Mouse (Mus musculus): Measurements from ENCODE around the gene Wdr20. TPM values are rescaled to one million over a fixed set of nuclear protein-coding genes. Genes with fewer than 3 reads are reported as not detected.

The Wdr20 gene
- polyA plus RNA-seq, 1 experiment: 12.6 TPM

GRCm38 (mm10) chr12:110762321-110762720 is 24.6 kb downstream of the Wdr20 start:
- no peaks in the 10 kb centered on the region for H3K27me3 ChIP-seq (ENCODE audit: control insufficient read depth, insufficient read depth, insufficient read length)
- H3K79me2 ChIP-seq (ENCODE audit: control insufficient read depth, insufficient read depth): peaks cover 89% of the 10 kb centered on the region
- TF ChIP-seq FOSL1 (IDR thresholded peaks at IDR 0.05; ENCODE audit: insufficient read depth, low read length, poor library complexity, severe bottlenecking) (no peak), CTCF (IDR thresholded peaks at IDR 0.05; ENCODE audit: control insufficient read depth, insufficient read depth, insufficient read length) (no peak), CEBPB (IDR thresholded peaks at IDR 0.05; ENCODE audit: low read depth) (no peak), USF1 (IDR thresholded peaks at IDR 0.05; ENCODE audit: low read depth) (no peak), MYOD1 (IDR thresholded peaks at IDR 0.05; ENCODE audit: control insufficient read depth, insufficient read length, low read depth) (no peak), MAX (IDR thresholded peaks at IDR 0.05) (no peak), MYOG (IDR thresholded peaks at IDR 0.05; ENCODE audit: control insufficient read depth, extremely low read depth, insufficient read length) (no peak)

GRCm38 (mm10) chr12:110764531-110764930 is 26.8 kb downstream of the Wdr20 start:
- Histone ChIP-seq H3K79me2 (ENCODE audit: control insufficient read depth, insufficient read depth) (peaks cover 89% of the 10 kb centered on the region), H3ac (ENCODE audit: control insufficient read depth, insufficient read length, low read depth) (no peak overlapping the region), H3K27me3 (ENCODE audit: control insufficient read depth, insufficient read depth, insufficient read length) (no peaks in the 10 kb centered on the region), H3K36me3 (ENCODE audit: control insufficient read depth, insufficient read depth) (no peaks in the 10 kb centered on the region), H3K79me3 (ENCODE audit: low read depth) (peaks cover 22% of the 10 kb centered on the region), H3K4me3 (ENCODE audit: insufficient read depth, poor library complexity, severe bottlenecking) (no peak overlapping the region)
- no peak for TF ChIP-seq MYOD1 (IDR thresholded peaks at IDR 0.05; ENCODE audit: control insufficient read depth, insufficient read length, low read depth)
- TF ChIP-seq USF1 (IDR thresholded peaks at IDR 0.05; ENCODE audit: low read depth): no peak
- no peak for TF ChIP-seq CTCF (IDR thresholded peaks at IDR 0.05; ENCODE audit: control insufficient read depth, insufficient read depth, insufficient read length)
- TF ChIP-seq CEBPB (IDR thresholded peaks at IDR 0.05; ENCODE audit: low read depth): no peak
- no peak for TF ChIP-seq FOSL1 (IDR thresholded peaks at IDR 0.05; ENCODE audit: insufficient read depth, low read length, poor library complexity, severe bottlenecking)
- no peak for TF ChIP-seq MYOG (IDR thresholded peaks at IDR 0.05; ENCODE audit: control insufficient read depth, extremely low read depth, insufficient read length)
- no peak for TF ChIP-seq MAX (IDR thresholded peaks at IDR 0.05)

More at GRCm38 (mm10) chr12:110762321-110762720, 24.6 kb downstream of the Wdr20 start:
- H3K36me3 ChIP-seq (ENCODE audit: control insufficient read depth, insufficient read depth): no peaks in the 10 kb centered on the region
- peaks cover 27% of the 10 kb centered on the region for H3K79me3 ChIP-seq (ENCODE audit: low read depth)
- no peak overlapping the region for H3ac ChIP-seq (ENCODE audit: control insufficient read depth, insufficient read length, low read depth)
- no peak overlapping the region for H3K4me3 ChIP-seq (ENCODE audit: insufficient read depth, poor library complexity, severe bottlenecking)

- no peak overlapping the region for H3K4me3 ChIP-seq (ENCODE audit: insufficient read depth, poor library complexity, severe bottlenecking)
- no peaks in the 10 kb centered on the region for H3K27me3 ChIP-seq (ENCODE audit: control insufficient read depth, insufficient read depth, insufficient read length)
- H3K79me3 ChIP-seq (ENCODE audit: low read depth): peaks cover 33% of the 10 kb centered on the region
- TF ChIP-seq FOSL1 (IDR thresholded peaks at IDR 0.05; ENCODE audit: insufficient read depth, low read length, poor library complexity, severe bottlenecking): no peak
- no peak for TF ChIP-seq USF1 (IDR thresholded peaks at IDR 0.05; ENCODE audit: low read depth)
- TF ChIP-seq MAX (IDR thresholded peaks at IDR 0.05): no peak
- no peak for TF ChIP-seq MYOG (IDR thresholded peaks at IDR 0.05; ENCODE audit: control insufficient read depth, extremely low read depth, insufficient read length)
- TF ChIP-seq CEBPB (IDR thresholded peaks at IDR 0.05; ENCODE audit: low read depth): no peak
- no peak for TF ChIP-seq CTCF (IDR thresholded peaks at IDR 0.05; ENCODE audit: control insufficient read depth, insufficient read depth, insufficient read length)
- TF ChIP-seq MYOD1 (IDR thresholded peaks at IDR 0.05; ENCODE audit: control insufficient read depth, insufficient read length, low read depth): no peak
- H3ac ChIP-seq (ENCODE audit: control insufficient read depth, insufficient read length, low read depth): no peak overlapping the region
- H3K36me3 ChIP-seq (ENCODE audit: control insufficient read depth, insufficient read depth): no peaks in the 10 kb centered on the region
- H3K79me2 ChIP-seq (ENCODE audit: control insufficient read depth, insufficient read depth): peaks cover 92% of the 10 kb centered on the region
Measured at GRCm38 (mm10) chr12:110768562-110768961, 30.8 kb downstream of the Wdr20 start.

- Histone ChIP-seq H3K79me2 (ENCODE audit: control insufficient read depth, insufficient read depth) (peaks cover 93% of the 10 kb centered on the region), H3K36me3 (ENCODE audit: control insufficient read depth, insufficient read depth) (no peaks in the 10 kb centered on the region), H3ac (ENCODE audit: control insufficient read depth, insufficient read length, low read depth) (no peak overlapping the region), H3K79me3 (ENCODE audit: low read depth) (peaks cover 39% of the 10 kb centered on the region), H3K27me3 (ENCODE audit: control insufficient read depth, insufficient read depth, insufficient read length) (no peaks in the 10 kb centered on the region), H3K4me3 (ENCODE audit: insufficient read depth, poor library complexity, severe bottlenecking) (no peak overlapping the region)
- TF ChIP-seq MYOG (IDR thresholded peaks at IDR 0.05; ENCODE audit: control insufficient read depth, extremely low read depth, insufficient read length) (no peak), FOSL1 (IDR thresholded peaks at IDR 0.05; ENCODE audit: insufficient read depth, low read length, poor library complexity, severe bottlenecking) (no peak), MYOD1 (IDR thresholded peaks at IDR 0.05; ENCODE audit: control insufficient read depth, insufficient read length, low read depth) (no peak), CEBPB (IDR thresholded peaks at IDR 0.05; ENCODE audit: low read depth) (no peak), MAX (IDR thresholded peaks at IDR 0.05) (no peak), USF1 (IDR thresholded peaks at IDR 0.05; ENCODE audit: low read depth) (no peak), CTCF (IDR thresholded peaks at IDR 0.05; ENCODE audit: control insufficient read depth, insufficient read depth, insufficient read length) (no peak)
Measured at GRCm38 (mm10) chr12:110769660-110770297, 32.0 kb downstream of the Wdr20 start.

DNA sequence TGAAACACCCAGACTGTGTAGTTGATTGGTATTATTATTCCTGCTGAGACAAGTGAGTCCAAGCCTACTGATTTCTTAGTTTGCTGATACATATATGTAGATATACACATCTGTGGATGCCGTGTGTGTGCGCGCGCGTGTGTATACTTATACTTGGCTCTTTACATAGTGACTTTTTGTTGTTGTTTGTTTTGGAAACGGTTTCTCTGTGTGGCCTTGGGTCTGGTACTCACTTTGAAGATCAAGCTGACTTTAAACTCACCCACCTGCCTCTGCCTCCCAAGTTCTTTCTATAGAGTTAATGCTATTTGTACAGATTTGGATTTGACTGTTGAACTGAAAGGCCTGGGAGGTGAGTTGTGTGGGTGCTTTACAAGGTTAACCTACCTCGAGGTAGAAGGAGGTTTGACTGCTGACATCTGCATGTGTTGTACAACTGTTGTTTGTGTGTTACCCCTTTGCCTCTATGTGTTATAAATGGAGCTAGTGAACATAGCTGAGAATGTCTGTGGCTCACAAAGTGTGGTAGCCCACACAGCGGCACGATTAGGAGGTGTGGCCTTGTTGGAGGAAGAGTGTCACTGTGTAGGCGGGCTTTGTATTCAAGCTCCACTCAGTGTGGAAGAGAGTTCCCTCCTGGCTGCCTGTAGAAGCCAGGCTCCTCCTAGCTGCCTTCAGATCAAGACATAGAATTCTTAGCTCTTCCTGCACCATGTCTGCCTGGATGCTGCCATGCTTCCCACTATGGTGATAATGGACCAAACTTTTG is 32.9 kb downstream of the Wdr20 start:
- Histone ChIP-seq H3K36me3 (ENCODE audit: control insufficient read depth, insufficient read depth) (no peaks in the 10 kb centered on the region), H3K79me3 (ENCODE audit: low read depth) (peaks cover 41% of the 10 kb centered on the region), H3K4me3 (ENCODE audit: insufficient read depth, poor library complexity, severe bottlenecking) (no peak overlapping the region), H3K27me3 (ENCODE audit: control insufficient read depth, insufficient read depth, insufficient read length) (no peaks in the 10 kb centered on the region), H3K79me2 (ENCODE audit: control insufficient read depth, insufficient read depth) (peaks cover 94% of the 10 kb centered on the region), H3ac (ENCODE audit: control insufficient read depth, insufficient read length, low read depth) (no peak overlapping the region)
- TF ChIP-seq FOSL1 (IDR thresholded peaks at IDR 0.05; ENCODE audit: insufficient read depth, low read length, poor library complexity, severe bottlenecking) (no peak), MAX (IDR thresholded peaks at IDR 0.05) (no peak), CEBPB (IDR thresholded peaks at IDR 0.05; ENCODE audit: low read depth) (no peak)

Measured in C2C12 (cell line).